Mouse (Mus musculus) kidney, embryonic 14.5 days (tissue): ENCODE measurements around the gene Smg1. TPM values are rescaled to one million over a fixed set of nuclear protein-coding genes. Genes with fewer than 3 reads are reported as not detected.

Experiments used
- ATAC-seq: fragments of 200-750 bp; cut with Nextera tagmentation; 2 replicates; pipeline ENCODE4 v1.8.0; 2017; ENCODE audit warnings: moderate number of reproducible peaks, mild to moderate bottlenecking, moderate TSS enrichment, moderate library complexity; ENCODE audit not compliant: low FRiP score, low TSS enrichment
- H3K27ac ChIP-seq: fragments of 300-500 bp; sonication (generic); 2 replicates; pipeline ENCODE4 v1.5.1; 2014; ENCODE audit warnings: low read depth, mild to moderate bottlenecking, low read length, moderate library complexity, mixed read lengths
- H3K27me3 ChIP-seq: fragments of 300-500 bp; sonication (generic); 2 replicates; pipeline ENCODE4 v1.6.1; 2014; ENCODE audit warnings: mild to moderate bottlenecking, low read length; ENCODE audit not compliant: control insufficient read depth, insufficient read depth
- H3K36me3 ChIP-seq: fragments of 300-500 bp; sonication (generic); 2 replicates; pipeline ENCODE4 v1.6.1; 2014; ENCODE audit warnings: low read length, mixed read lengths; ENCODE audit not compliant: control insufficient read depth, insufficient read depth
- H3K4me1 ChIP-seq: fragments of 300-500 bp; sonication (generic); 2 replicates; pipeline ENCODE4 v1.6.1; 2014; ENCODE audit warnings: low read length, mixed read lengths; ENCODE audit not compliant: control insufficient read depth, insufficient read depth
- H3K4me2 ChIP-seq: fragments of 300-500 bp; sonication (generic); replicated peaks from 2 replicates; pipeline ENCODE4 v1.6.1; 2014; ENCODE audit warnings: low read depth, mild to moderate bottlenecking, low read length
- H3K4me3 ChIP-seq: fragments of 300-500 bp; sonication (generic); 2 replicates; pipeline ENCODE4 v1.5.1; 2014; ENCODE audit warnings: mild to moderate bottlenecking, low read length
- H3K9ac ChIP-seq: fragments of 300-500 bp; sonication (generic); 2 replicates; pipeline ENCODE4 v1.6.1; 2014; ENCODE audit warnings: low read depth, mild to moderate bottlenecking, low read length, moderate library complexity
- H3K9me3 ChIP-seq: fragments of 300-500 bp; sonication (generic); 2 replicates; pipeline ENCODE4 v1.6.1; 2016; ENCODE audit warnings: low read length; ENCODE audit not compliant: control insufficient read depth
- WGBS: fragments of 180-500 bp; shearing (Covaris S2); extraction: QIAGEN DNeasy Blood & Tissue Kit; methylation state at CpG from one replicate; pipeline ENCODE4 v1.1.7; 2014; 5-methylcytosine and 5-hydroxymethylcytosine counted together
- polyA plus RNA-seq: library from polyadenylated mRNA; unstranded; fragments of >200 nt; fragmentation: Nextera tagmentation; extraction: Ambion mirVana; gene quantifications from 2 replicates; pipeline ENCODE4 v1.2.1, GENCODE M21; 2014

Smg1 gene
- polyA plus RNA-seq, 1 experiment from 2014 or later: 35.3 TPM

DNA sequence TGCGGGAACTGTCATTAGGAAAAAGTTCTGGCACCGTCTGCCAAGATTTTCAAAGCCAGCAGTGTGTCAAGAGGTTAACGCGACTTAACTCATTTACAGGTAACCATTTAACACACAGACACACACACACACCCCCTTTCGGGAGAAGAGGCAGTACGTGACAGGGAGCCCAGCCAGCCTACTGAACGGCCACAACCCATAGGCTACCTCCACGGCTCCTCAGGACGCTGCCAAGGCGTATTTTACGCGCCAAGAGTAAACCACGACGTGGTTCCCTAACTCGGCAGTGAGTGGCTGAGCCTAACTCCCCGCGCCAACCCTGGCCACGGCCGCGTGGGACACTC, 128.0 kb downstream of the Smg1 start:
- Histone ChIP-seq H3K27ac (peak overlapping the region; percentile 93), H3K9me3 (no peaks in the 10 kb centered on the region), H3K4me2 (peak overlapping the region; percentile 75), H3K4me3 (peak overlapping the region; percentile 92), H3K9ac (peak overlapping the region; percentile 98), H3K27me3 (no peaks in the 10 kb centered on the region), H3K4me1 (peaks cover 21% of the 10 kb centered on the region), H3K36me3 (peaks cover 68% of the 10 kb centered on the region)
- ATAC-seq: no peak; the same call in 1 of the 2 replicates
- WGBS: 1% methylated on average over 20 of the region's 20 CpGs

GRCm38 (mm10) chr7:118113541-118114297, 129.8 kb downstream of the Smg1 start:
- no peak for ATAC-seq
- Histone ChIP-seq H3K4me1 (peaks cover 21% of the 10 kb centered on the region), H3K9me3 (no peaks in the 10 kb centered on the region), H3K27ac (no peak overlapping the region), H3K4me2 (peak overlapping the region; percentile 75), H3K27me3 (no peaks in the 10 kb centered on the region), H3K36me3 (peaks cover 68% of the 10 kb centered on the region), H3K4me3 (peak overlapping the region; percentile 92), H3K9ac (peak overlapping the region; percentile 98; the same call in 1 of the 2 replicates)
- 63% methylated on average over 5 of the region's 5 CpGs for WGBS

DNA sequence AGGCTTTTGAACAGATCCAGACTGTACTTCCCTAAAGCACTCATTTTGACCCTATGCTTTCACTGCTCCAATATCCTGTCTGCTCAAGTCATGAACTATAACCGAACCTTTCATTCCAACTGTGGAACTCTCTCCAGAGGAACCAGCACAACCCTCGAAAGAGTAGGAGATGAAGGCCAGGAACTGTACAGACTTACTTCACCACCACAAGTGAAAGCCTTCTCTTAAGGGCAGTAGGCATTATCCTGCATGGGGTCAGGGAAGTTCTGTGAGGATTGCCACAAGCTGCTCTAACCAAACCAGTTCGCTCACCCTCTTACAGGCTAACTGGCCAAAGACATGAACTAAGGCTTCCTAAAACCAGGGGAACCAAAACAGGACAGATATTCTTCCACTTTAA, 132.3 kb downstream of the Smg1 start:
- peaks cover 87% of the 10 kb centered on the region for H3K36me3 ChIP-seq
- H3K4me1 ChIP-seq: peaks cover 13% of the 10 kb centered on the region
- ATAC-seq: no peak
- no peaks in the 10 kb centered on the region for H3K9me3 ChIP-seq
- WGBS: 72% methylated on average over 3 of the region's 3 CpGs
- no peaks in the 10 kb centered on the region for H3K27me3 ChIP-seq
- H3K27ac ChIP-seq: no peak overlapping the region
- peak overlapping the region; percentile 10; the same call in 1 of the 2 replicates for H3K4me3 ChIP-seq
- H3K9ac ChIP-seq: 0 out of 2 replicates have a peak overlapping the region, but pooled peaks have one; percentile 5
- H3K4me2 ChIP-seq: peak overlapping the region; percentile 27; the same call in 1 of the 2 replicates

GRCm38 (mm10) chr7:118107671-118108070, 135.8 kb downstream of the Smg1 start:
- no peaks in the 10 kb centered on the region for H3K9me3 ChIP-seq
- H3K4me3 ChIP-seq: no peak overlapping the region
- no peak overlapping the region for H3K9ac ChIP-seq
- peaks cover 83% of the 10 kb centered on the region for H3K36me3 ChIP-seq
- 79% methylated on average over 1 of the region's 1 CpGs for WGBS
- no peaks in the 10 kb centered on the region for H3K27me3 ChIP-seq
- H3K4me1 ChIP-seq: no peaks in the 10 kb centered on the region; the same call in 1 of the 2 replicates
- H3K4me2 ChIP-seq: no peak overlapping the region
- ATAC-seq: no peak
- no peak overlapping the region for H3K27ac ChIP-seq

DNA sequence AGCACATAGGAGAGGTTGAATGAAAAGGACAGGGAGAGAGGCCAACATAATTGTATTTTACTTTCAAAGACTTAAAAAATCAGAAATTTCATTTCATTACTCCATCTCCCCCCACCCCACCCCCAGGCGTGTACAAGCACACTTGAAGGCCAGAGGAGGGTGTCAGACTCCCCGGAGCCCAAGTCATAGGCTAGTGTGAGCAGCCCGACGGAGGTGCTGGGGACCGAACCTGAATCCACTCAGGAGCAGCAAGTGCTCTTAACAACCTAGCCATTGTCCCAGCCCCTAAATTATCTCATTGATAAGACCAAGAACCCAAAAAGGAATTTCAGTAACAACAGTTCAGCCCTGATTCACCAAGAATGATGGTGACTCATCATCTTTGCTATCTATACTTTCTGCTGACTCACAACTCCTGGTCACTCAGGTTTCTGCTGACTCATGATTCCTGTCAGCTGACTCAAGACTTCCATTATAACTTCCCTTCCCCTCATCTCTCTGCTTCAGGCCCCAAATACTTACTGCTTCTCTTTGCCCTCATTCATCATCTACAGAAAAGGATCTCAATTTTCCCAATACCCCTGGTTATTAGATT, 138.9 kb downstream of the Smg1 start:
- Histone ChIP-seq H3K9ac (no peak overlapping the region), H3K27me3 (no peaks in the 10 kb centered on the region), H3K4me1 (no peaks in the 10 kb centered on the region), H3K27ac (no peak overlapping the region), H3K36me3 (peaks cover 51% of the 10 kb centered on the region), H3K9me3 (no peaks in the 10 kb centered on the region), H3K4me2 (no peak overlapping the region), H3K4me3 (no peak overlapping the region)
- ATAC-seq: no peak
- WGBS: 73% methylated on average over 5 of the region's 5 CpGs

GRCm38 (mm10) chr7:118103462-118104379, 139.7 kb downstream of the Smg1 start:
- Histone ChIP-seq H3K4me1 (no peaks in the 10 kb centered on the region), H3K4me3 (no peak overlapping the region), H3K9me3 (no peaks in the 10 kb centered on the region), H3K9ac (no peak overlapping the region), H3K36me3 (peaks cover 43% of the 10 kb centered on the region), H3K4me2 (no peak overlapping the region), H3K27ac (no peak overlapping the region), H3K27me3 (no peaks in the 10 kb centered on the region)
- WGBS: 45% methylated on average over 5 of the region's 5 CpGs
- ATAC-seq: peak; percentile 36; the same call in 1 of the 2 replicates

DNA sequence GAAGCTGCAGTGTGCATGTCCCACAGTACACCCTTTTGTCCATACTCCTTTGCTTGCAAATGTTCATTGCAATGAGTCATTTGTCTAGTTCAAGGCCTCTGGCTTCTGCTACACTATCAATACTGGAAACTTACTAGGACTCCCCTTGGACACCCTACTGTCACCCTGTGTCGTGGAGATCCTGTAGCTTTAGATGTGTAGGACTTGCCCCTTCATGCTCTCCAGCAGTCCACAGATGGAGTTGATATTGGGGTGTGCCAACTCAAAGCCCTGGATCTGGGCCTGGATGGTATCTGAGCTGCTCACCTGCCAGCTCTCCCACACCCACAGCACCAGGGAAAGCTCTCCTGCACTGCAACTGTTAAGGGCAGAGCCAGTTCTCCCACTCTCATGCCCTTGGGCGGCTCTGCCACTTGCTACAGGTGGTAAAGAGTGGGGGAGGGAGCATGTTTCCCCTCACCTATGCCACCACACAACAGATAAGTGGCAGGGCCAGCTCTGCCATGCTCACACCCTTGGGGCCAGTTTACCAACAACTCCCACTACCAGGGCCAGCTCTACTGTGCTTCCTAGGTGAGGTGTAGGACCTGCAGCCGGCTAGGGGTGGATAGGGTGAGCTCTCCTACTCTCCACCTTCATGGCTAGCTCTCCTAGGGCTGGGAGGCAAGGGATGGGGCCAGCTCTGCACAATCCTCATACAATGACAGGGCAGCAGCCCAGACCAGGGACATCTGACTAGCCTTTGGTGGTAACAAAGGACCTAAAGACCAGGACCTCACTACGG, 140.6 kb downstream of the Smg1 start:
- Histone ChIP-seq H3K27me3 (no peaks in the 10 kb centered on the region), H3K4me1 (no peaks in the 10 kb centered on the region), H3K9ac (no peak overlapping the region), H3K4me3 (no peak overlapping the region), H3K9me3 (no peaks in the 10 kb centered on the region), H3K4me2 (no peak overlapping the region), H3K36me3 (peaks cover 35% of the 10 kb centered on the region), H3K27ac (no peak overlapping the region)
- peak; percentile 37 for ATAC-seq
- 44% methylated on average over 4 of the region's 4 CpGs for WGBS

DNA sequence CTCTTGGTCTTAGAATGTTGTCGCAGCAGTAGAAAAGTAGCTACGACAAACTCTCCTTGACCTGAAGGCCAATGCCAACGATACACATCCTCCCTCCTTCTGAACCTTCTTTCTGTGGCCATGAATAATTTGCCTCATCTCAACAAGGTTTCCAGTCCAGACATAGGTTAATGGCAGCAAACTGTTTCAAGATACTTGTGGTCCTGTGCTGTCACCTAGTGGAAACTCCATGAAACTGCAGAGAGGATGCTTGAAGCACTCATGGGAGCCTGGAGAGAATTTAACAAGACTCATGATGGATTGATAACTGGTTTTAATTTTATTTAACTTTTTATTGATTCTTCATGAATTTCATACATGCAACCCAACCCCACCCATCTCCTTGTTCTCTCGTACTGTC, 141.2 kb downstream of the Smg1 start:
- ATAC-seq: no peak; the same call in 1 of the 2 replicates
- H3K27me3 ChIP-seq: no peaks in the 10 kb centered on the region
- 49% methylated on average over 4 of the region's 4 CpGs for WGBS
- H3K9me3 ChIP-seq: no peaks in the 10 kb centered on the region
- no peak overlapping the region for H3K9ac ChIP-seq
- H3K4me1 ChIP-seq: no peaks in the 10 kb centered on the region
- no peak overlapping the region for H3K4me3 ChIP-seq
- no peak overlapping the region for H3K27ac ChIP-seq
- peaks cover 28% of the 10 kb centered on the region for H3K36me3 ChIP-seq
- H3K4me2 ChIP-seq: no peak overlapping the region
